ENCODE assay signal across 8 mouse cellular contexts in genomic region chr19:32441568-32441967, GRCm38 (mm10). TPM values are rescaled to one million over a fixed set of nuclear protein-coding genes. Genes with fewer than 3 reads are reported as not detected.
DNase-seq lines count a peak whose midpoint lies in the region; ATAC-seq and TF ChIP-seq lines count a peak whose summit lies in the region.

No protein-coding gene starts in this region.

- ATAC-seq in lung, embryonic 14.5 days (ENCODE audit: insufficient read depth): no peak
- no peak for ATAC-seq in forebrain, embryonic 13.5 days
- ATAC-seq in activated CD4-positive, CD25-positive, alpha-beta regulatory T cell, adult 4 months: no peak

- H3K27ac ChIP-seq in gastrocnemius, adult 2 months: no peak overlapping the region
- H3K27ac ChIP-seq in bone marrow, adult 2 months (ENCODE audit: control insufficient read depth, insufficient read depth, low read depth, low read length, poor library complexity): no peak overlapping the region
- no peak overlapping the region for H3K27ac ChIP-seq in lung, embryonic 14.5 days (ENCODE audit: low read depth)
- H3K27ac ChIP-seq in forebrain, embryonic 13.5 days: no peak overlapping the region

- H3K36me3 ChIP-seq in lung, embryonic 14.5 days (ENCODE audit: insufficient read depth): no peaks in the 10 kb centered on the region
- no peaks in the 10 kb centered on the region for H3K36me3 ChIP-seq in forebrain, embryonic 13.5 days (ENCODE audit: poor library complexity, severe bottlenecking)

- 87% methylated on average over 10 of the region's 11 CpGs for WGBS in bone marrow, adult 2 months
- WGBS in lung, embryonic 14.5 days: 99% methylated on average over 10 of the region's 11 CpGs
- 96% methylated on average over 11 of the region's 11 CpGs for WGBS in forebrain, embryonic 13.5 days

- H3K9ac ChIP-seq in lung, embryonic 14.5 days: no peak overlapping the region
- H3K9ac ChIP-seq in forebrain, embryonic 13.5 days: no peak overlapping the region

- no peaks in the 10 kb centered on the region for H3K9me3 ChIP-seq in lung, embryonic 14.5 days (ENCODE audit: low read depth, low read length)
- no peaks in the 10 kb centered on the region for H3K9me3 ChIP-seq in forebrain, embryonic 13.5 days (replicated peaks)

- intact Hi-C loops in gastrocnemius, adult 2 months (cut with DNase I): loop anchor here (5.0 kb wide), 1 partner anchor 469 kb away; no protein-coding TSS in a partner anchor
- intact Hi-C loops in gastrocnemius, postnatal 14 days (cut with DNase I; ENCODE audit: low total_unique reads): no loop called here

- no peaks in the 10 kb centered on the region for H3K4me1 ChIP-seq in bone marrow, adult 2 months (ENCODE audit: control insufficient read depth, insufficient read depth, low read length)
- H3K4me1 ChIP-seq in lung, embryonic 14.5 days (ENCODE audit: insufficient read depth): no peaks in the 10 kb centered on the region
- H3K4me1 ChIP-seq in forebrain, embryonic 13.5 days: no peaks in the 10 kb centered on the region

- DNase-seq in gastrocnemius, adult 2 months: peak; percentile 32
- DNase-seq in gastrocnemius, postnatal 14 days: no peak
- peak; percentile 78 for DNase-seq in CD4-positive, CD25-positive, alpha-beta regulatory T cell, adult 2 months (ENCODE audit: low read depth, low spot score)
- DNase-seq in lung, embryonic 14.5 days: peak; percentile 7
- no peak for DNase-seq in layer of hippocampus, postnatal 25 days (ENCODE audit: extremely low spot score in 1 of 2, low spot score in 1 of 2)

- H3K4me2 ChIP-seq in lung, embryonic 14.5 days: no peak overlapping the region
- H3K4me2 ChIP-seq in forebrain, embryonic 13.5 days: no peak overlapping the region

- no peak overlapping the region for H3K4me3 ChIP-seq in gastrocnemius, adult 2 months
- H3K4me3 ChIP-seq in bone marrow, adult 2 months (replicated peaks; ENCODE audit: control insufficient read depth, low read depth, low read length): no peak overlapping the region
- no peak overlapping the region for H3K4me3 ChIP-seq in lung, embryonic 14.5 days (ENCODE audit: low read depth, low read length)
- no peak overlapping the region for H3K4me3 ChIP-seq in forebrain, embryonic 13.5 days

- no peak for TF ChIP-seq POLR2A in bone marrow, adult 2 months (IDR thresholded peaks at IDR 0.05; ENCODE audit: borderline replicate concordance, control insufficient read depth, low read depth, low read length)

- TF ChIP-seq CTCF in gastrocnemius, adult 2 months (IDR thresholded peaks at IDR 0.05): peak; percentile 70
- TF ChIP-seq CTCF in bone marrow, adult 2 months (IDR thresholded peaks at IDR 0.05; ENCODE audit: control insufficient read depth, insufficient read depth, low read length): peak; percentile 36; the same call in 1 of the 2 replicates
- 0 out of 2 replicates have a peak, but pooled peaks have one; percentile 5 for TF ChIP-seq CTCF in lung, embryonic 14.5 days (IDR thresholded peaks at IDR 0.05; ENCODE audit: low read depth)

- H3K27me3 ChIP-seq in lung, embryonic 14.5 days (ENCODE audit: insufficient read depth, low read length): no peaks in the 10 kb centered on the region
- no peaks in the 10 kb centered on the region for H3K27me3 ChIP-seq in forebrain, embryonic 13.5 days

RNA-seq across cellular contexts. Expression of gene Rpl9-ps6, which starts 24.8 kb away (rescaled TPM):
- 10 to 100 TPM; 27.1 to 36.4 TPM for total RNA-seq in gastrocnemius, adult 2 months (2021)
- 10 to 100 TPM; 27.7 to 28.4 TPM for total RNA-seq in gastrocnemius, postnatal 14 days (2021)
- 920 and 2,064 TPM in 2 replicates for polyA plus RNA-seq in bone marrow, adult 2 months (2011; ENCODE audit: insufficient read depth, insufficient read length, low replicate concordance, missing spikeins)
- 133 and 163 TPM in 2 replicates for polyA plus RNA-seq in lung, embryonic 14.5 days (2014; fragmentation: Nextera tagmentation; extraction: Ambion mirVana)
- 10 to 100 TPM; 23.8 to 33.2 TPM for total RNA-seq in layer of hippocampus, postnatal 25 days (2021)
- 98.9 and 101 TPM in 2 replicates for polyA plus RNA-seq in forebrain, embryonic 13.5 days (2015; fragmentation: Nextera tagmentation; extraction: Ambion mirVana)
- 100 to 1,000 TPM; 229 to 490 TPM for polyA plus RNA-seq in activated CD4-positive, CD25-positive, alpha-beta regulatory T cell, adult 4 months (2017; shearing (Covaris generic))

RNA-seq across cellular contexts. Expression of gene Minpp1, which starts 44.0 kb away (rescaled TPM):
- 10 to 100 TPM; 14.4 to 14.6 TPM for total RNA-seq in gastrocnemius, adult 2 months (2021)
- 10 to 100 TPM; 17.1 to 21.1 TPM for total RNA-seq in gastrocnemius, postnatal 14 days (2021)
- polyA plus RNA-seq in bone marrow, adult 2 months (2011; ENCODE audit: insufficient read depth, insufficient read length, low replicate concordance, missing spikeins): 30.4 and 51.5 TPM in 2 replicates
- polyA plus RNA-seq in lung, embryonic 14.5 days (2014; fragmentation: Nextera tagmentation; extraction: Ambion mirVana): 67.6 and 68.6 TPM in 2 replicates
- 10 to 100 TPM; 60.0 to 62.7 TPM for total RNA-seq in layer of hippocampus, postnatal 25 days (2021)
- 38.6 and 43.6 TPM in 2 replicates for polyA plus RNA-seq in forebrain, embryonic 13.5 days (2015; fragmentation: Nextera tagmentation; extraction: Ambion mirVana)
- polyA plus RNA-seq in activated CD4-positive, CD25-positive, alpha-beta regulatory T cell, adult 4 months (2017; shearing (Covaris generic)): 1 to 10 TPM; 8.6 to 8.9 TPM

RNA-seq across cellular contexts. Expression of gene Sgms1, which starts 52.1 kb away (rescaled TPM):
- 10 to 100 TPM; 53.8 to 62.8 TPM for total RNA-seq in gastrocnemius, adult 2 months (2021)
- 10 to 100 TPM; 35.2 to 55.0 TPM for total RNA-seq in gastrocnemius, postnatal 14 days (2021)
- polyA plus RNA-seq in bone marrow, adult 2 months (2011; ENCODE audit: insufficient read depth, insufficient read length, low replicate concordance, missing spikeins): 19.7 and 21.4 TPM in 2 replicates
- polyA plus RNA-seq in lung, embryonic 14.5 days (2014; fragmentation: Nextera tagmentation; extraction: Ambion mirVana): 49.7 and 50.2 TPM in 2 replicates
- 10 to 100 TPM; 37.0 to 45.7 TPM for total RNA-seq in layer of hippocampus, postnatal 25 days (2021)
- 9.9 and 11.1 TPM in 2 replicates for polyA plus RNA-seq in forebrain, embryonic 13.5 days (2015; fragmentation: Nextera tagmentation; extraction: Ambion mirVana)
- 10 to 100 TPM; 37.6 to 52.4 TPM for polyA plus RNA-seq in activated CD4-positive, CD25-positive, alpha-beta regulatory T cell, adult 4 months (2017; shearing (Covaris generic))

Comparison
In these comparisons a context has a peak if more than half of its experiments do, and no peak if none do; other contexts are left out.
1. DNase-seq: peak in gastrocnemius, adult 2 months (single experiment), CD4-positive, CD25-positive, alpha-beta regulatory T cell, adult 2 months (single experiment) and lung, embryonic 14.5 days (single experiment); none in gastrocnemius, postnatal 14 days (single experiment) and layer of hippocampus, postnatal 25 days (0 of 2).
2. CTCF ChIP-seq: peak in every context shown above with its lines; median percentile 70 in gastrocnemius, adult 2 months; 36 in bone marrow, adult 2 months; 5 in lung, embryonic 14.5 days.